Comparison of ENCODE assay signal across 9 mouse cellular contexts in the genomic region with DNA sequence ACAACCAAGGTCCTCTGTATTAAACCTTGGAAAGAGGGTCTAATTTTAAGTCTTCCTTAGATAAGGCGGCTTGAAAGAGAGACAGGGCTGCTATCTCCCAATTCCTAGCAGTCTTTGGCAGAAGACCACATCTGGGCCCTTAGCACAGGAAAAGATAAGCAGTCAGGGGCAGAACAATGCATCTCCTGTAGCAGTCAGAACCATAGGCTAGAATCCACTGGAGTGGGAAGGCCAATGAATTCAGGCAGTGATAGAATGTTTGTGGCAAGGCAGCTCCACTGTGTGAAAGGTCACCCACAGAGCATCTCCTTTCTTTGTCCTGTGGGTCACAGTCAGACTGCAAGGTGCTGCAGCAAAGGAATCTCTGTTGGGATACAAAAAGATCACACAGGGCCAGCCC.
DNase-seq lines count a peak whose midpoint lies in the region; ATAC-seq and TF ChIP-seq lines count a peak whose summit lies in the region.
"Had no signal": no experiment of that assay in that cellular context is flagged by ENCODE, and none has a peak within 500 bp of the region (broad histone marks: within the 10 kb centered on the region; RNA-seq: fewer than 3 reads in every experiment).

No protein-coding gene starts in this region.

- H3K4me3 ChIP-seq in kidney, embryonic 14.5 days (ENCODE audit: low read length) = no peak overlapping the region
- no peak overlapping the region for H3K4me3 ChIP-seq in hindbrain, postnatal 0 days (ENCODE audit: low read length)
- no peak overlapping the region for H3K4me3 ChIP-seq in forebrain, embryonic 15.5 days
- H3K4me3 ChIP-seq: erythroblast, embryonic 14.5 days had no signal

- WGBS in kidney, embryonic 14.5 days = 96% methylated on average over 1 of the region's 1 CpGs
- WGBS in hindbrain, postnatal 0 days = 78% methylated on average over 1 of the region's 1 CpGs
- WGBS in forebrain, embryonic 15.5 days = 79% methylated on average over 1 of the region's 1 CpGs

- H3K27me3 ChIP-seq in kidney, embryonic 14.5 days (ENCODE audit: control insufficient read depth, insufficient read depth, low read length) = no peaks in the 10 kb centered on the region
- H3K27me3 ChIP-seq in hindbrain, postnatal 0 days (ENCODE audit: insufficient read depth, low read length) = no peaks in the 10 kb centered on the region
- no peaks in the 10 kb centered on the region for H3K27me3 ChIP-seq in forebrain, embryonic 15.5 days

- TF ChIP-seq CTCF in hindbrain, postnatal 0 days (IDR thresholded peaks at IDR 0.05; ENCODE audit: low read depth) = no peak

- peaks cover 23% of the 10 kb centered on the region; the same call in 1 of the 2 replicates for H3K4me1 ChIP-seq in kidney, embryonic 14.5 days (ENCODE audit: control insufficient read depth, insufficient read depth, low read length)
- H3K4me1 ChIP-seq in hindbrain, postnatal 0 days (ENCODE audit: insufficient read depth, low read length) = peaks cover 36% of the 10 kb centered on the region
- H3K4me1 ChIP-seq in forebrain, embryonic 15.5 days = peaks cover 28% of the 10 kb centered on the region

- no peak for ATAC-seq in kidney, embryonic 14.5 days (ENCODE audit: low FRiP score, low TSS enrichment)
- ATAC-seq in hindbrain, postnatal 0 days = no peak
- ATAC-seq in forebrain, embryonic 15.5 days (replicated peaks) = no peak

- no peak overlapping the region for H3K9ac ChIP-seq in kidney, embryonic 14.5 days (ENCODE audit: low read depth, low read length)
- no peak overlapping the region for H3K9ac ChIP-seq in hindbrain, postnatal 0 days (replicated peaks; ENCODE audit: low read length)
- no peak overlapping the region for H3K9ac ChIP-seq in forebrain, embryonic 15.5 days (replicated peaks)

- H3K36me3 ChIP-seq in kidney, embryonic 14.5 days (ENCODE audit: control insufficient read depth, insufficient read depth, low read length) = no peaks in the 10 kb centered on the region
- no peaks in the 10 kb centered on the region for H3K36me3 ChIP-seq in hindbrain, postnatal 0 days (ENCODE audit: insufficient read depth, low read length)
- no peaks in the 10 kb centered on the region for H3K36me3 ChIP-seq in forebrain, embryonic 15.5 days

- no peak overlapping the region for H3K4me2 ChIP-seq in kidney, embryonic 14.5 days (replicated peaks; ENCODE audit: low read depth, low read length)
- no peak overlapping the region for H3K4me2 ChIP-seq in hindbrain, postnatal 0 days (ENCODE audit: low read depth, low read length)
- H3K4me2 ChIP-seq in forebrain, embryonic 15.5 days (replicated peaks) = no peak overlapping the region

- H3K27ac ChIP-seq in kidney, embryonic 14.5 days (ENCODE audit: low read depth, low read length) = no peak overlapping the region
- H3K27ac ChIP-seq in hindbrain, postnatal 0 days = peak overlapping the region; percentile 32; the same call in 1 of the 2 replicates
- H3K27ac ChIP-seq in forebrain, embryonic 15.5 days (replicated peaks) = no peak overlapping the region

- H3K9me3 ChIP-seq in kidney, embryonic 14.5 days (ENCODE audit: control insufficient read depth, low read length) = no peaks in the 10 kb centered on the region
- no peaks in the 10 kb centered on the region for H3K9me3 ChIP-seq in hindbrain, postnatal 0 days (ENCODE audit: low read length)
- H3K9me3 ChIP-seq in forebrain, embryonic 15.5 days = no peaks in the 10 kb centered on the region

- DNase-seq in kidney, adult 9 months = peak; percentile 32
- DNase-seq in testis, postnatal 14 days (ENCODE audit: low spot score) = peak; percentile 19
- no peak for DNase-seq in testis, postnatal 10 days (ENCODE audit: low spot score)
- DNase-seq in hindbrain, postnatal 0 days (ENCODE audit: low spot score) = no peak
- DNase-seq in cerebellum, adult 9-10 months = no peak
- DNase-seq: spleen, adult 18-20 months had no signal

Comparison
In these comparisons a context has a peak if more than half of its experiments do, and no peak if none do; other contexts are left out.
1. DNase-seq: peak in kidney, adult 9 months (single experiment) and testis, postnatal 14 days (single experiment); none in testis, postnatal 10 days (single experiment), hindbrain, postnatal 0 days (single experiment) and cerebellum, adult 9-10 months (single experiment).